Mouse (Mus musculus) lung, postnatal 14 days (tissue): ENCODE measurements around the gene Cct7.

ENCODE experiments used
- DNase-seq: peaks from one replicate; pipeline ENCODE4 v3.0.0; 2021

The Cct7 gene

GRCm38 (mm10) chr6:85452816-85453215, 1.5 kb downstream of the Cct7 start:
- no peak for DNase-seq

- DNase-seq: no peak
Observed at GRCm38 (mm10) chr6:85459621-85460020, 8.3 kb downstream of the Cct7 start.

- no peak for DNase-seq
Observed at GRCm38 (mm10) chr6:85465381-85465780, 14.1 kb downstream of the Cct7 start.

- no peak for DNase-seq
Observed at GRCm38 (mm10) chr6:85469660-85470430, 18.5 kb downstream of the Cct7 start.

- no peak for DNase-seq
Observed at GRCm38 (mm10) chr6:85471962-85472361, 20.6 kb downstream of the Cct7 start.

GRCm38 (mm10) chr6:85472542-85472941, 21.2 kb downstream of the Cct7 start:
- no peak for DNase-seq

- no peak for DNase-seq
Observed at GRCm38 (mm10) chr6:85475581-85475980, 24.3 kb downstream of the Cct7 start.

GRCm38 (mm10) chr6:85477366-85477917, 26.1 kb downstream of the Cct7 start:
- peak; percentile 32 for DNase-seq

- DNase-seq: no peak
Observed at GRCm38 (mm10) chr6:85478416-85478815, 27.1 kb downstream of the Cct7 start.

- no peak for DNase-seq
Observed at GRCm38 (mm10) chr6:85479979-85480378, 28.7 kb downstream of the Cct7 start.

- no peak for DNase-seq
Observed at GRCm38 (mm10) chr6:85480685-85481084, 29.4 kb downstream of the Cct7 start.

GRCm38 (mm10) chr6:85483843-85484721, 32.8 kb downstream of the Cct7 start:
- no peak for DNase-seq

- DNase-seq: no peak
Observed at GRCm38 (mm10) chr6:85485738-85486137, 34.4 kb downstream of the Cct7 start.

- no peak for DNase-seq
Observed at GRCm38 (mm10) chr6:85488510-85488909, 37.2 kb downstream of the Cct7 start.

GRCm38 (mm10) chr6:85489717-85490116, 38.4 kb downstream of the Cct7 start:
- no peak for DNase-seq

GRCm38 (mm10) chr6:85490252-85490651, 38.9 kb downstream of the Cct7 start:
- DNase-seq: no peak

- DNase-seq: no peak
Observed at GRCm38 (mm10) chr6:85491606-85492005, 40.3 kb downstream of the Cct7 start.

- no peak for DNase-seq
Observed at GRCm38 (mm10) chr6:85496976-85497375, 45.7 kb downstream of the Cct7 start.

- no peak for DNase-seq
Observed at GRCm38 (mm10) chr6:85498147-85498546, 46.8 kb downstream of the Cct7 start.

GRCm38 (mm10) chr6:85500416-85500815, 49.1 kb downstream of the Cct7 start:
- no peak for DNase-seq

- no peak for DNase-seq
Observed at GRCm38 (mm10) chr6:85501571-85502102, 50.3 kb downstream of the Cct7 start.

GRCm38 (mm10) chr6:85502103-85502910, 51.0 kb downstream of the Cct7 start:
- DNase-seq: no peak

- DNase-seq: no peak
Observed at GRCm38 (mm10) chr6:85502911-85503250, 51.6 kb downstream of the Cct7 start, which contains the start of gene Fbxo41. Fbxo41 (minus strand) TSS chr6:85502994.
